Mouse (Mus musculus): ENCODE data around the gene 9530003J23Rik. TPM values are rescaled to one million over a fixed set of nuclear protein-coding genes. Genes with fewer than 3 reads are reported as not detected.
"Not testable (repeated sequence)": the region's sequence is repeated elsewhere in the genome, so short reads cannot be mapped to it uniquely, and the experiment has no call there.

The 9530003J23Rik gene
- total RNA-seq, 2 experiments from 2014 or later: not detected

DNA sequence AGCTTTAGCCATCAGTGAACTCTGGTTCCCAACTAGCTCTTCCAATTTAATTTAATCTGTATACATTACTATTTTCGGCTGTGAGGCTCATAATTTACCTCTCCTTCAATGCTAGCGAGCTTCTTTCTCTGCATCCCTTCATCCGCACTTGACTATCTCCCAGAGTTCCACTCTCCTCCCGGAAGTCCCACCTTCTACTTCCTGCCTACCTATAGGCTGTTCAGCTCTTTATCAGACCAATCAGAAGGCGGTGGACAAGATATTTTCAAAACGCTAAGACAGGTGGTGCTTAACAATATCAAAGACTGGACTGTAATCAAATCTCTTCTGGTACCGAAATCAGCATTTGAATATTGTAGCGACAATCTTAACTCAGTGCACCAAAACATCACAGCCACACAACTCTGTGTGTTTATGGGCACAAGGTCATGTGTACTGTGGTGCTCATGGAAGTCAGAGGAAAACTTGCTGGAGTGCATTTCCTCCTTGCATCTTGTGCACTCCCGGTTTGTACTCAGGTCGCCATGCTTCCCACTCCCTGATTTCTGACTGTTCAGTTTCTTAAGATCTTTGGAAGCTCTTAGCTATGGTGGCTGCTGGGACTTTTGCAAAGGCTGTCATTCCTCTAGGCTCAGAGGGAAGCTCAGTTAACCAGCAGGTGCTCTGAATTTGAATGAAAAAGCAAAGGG, 37.3 kb upstream of the 9530003J23Rik start:
- Histone ChIP-seq H3K27ac (no peak overlapping the region), H3K4me3 (no peak overlapping the region)
- intact Hi-C loops (cut with DNase I): no loop called here
- TF ChIP-seq CTCF (IDR thresholded peaks at IDR 0.05): no peak
- DNase-seq (ENCODE audit: extremely low spot score in 1 of 2, low spot score in 2 of 2): no peak

DNA sequence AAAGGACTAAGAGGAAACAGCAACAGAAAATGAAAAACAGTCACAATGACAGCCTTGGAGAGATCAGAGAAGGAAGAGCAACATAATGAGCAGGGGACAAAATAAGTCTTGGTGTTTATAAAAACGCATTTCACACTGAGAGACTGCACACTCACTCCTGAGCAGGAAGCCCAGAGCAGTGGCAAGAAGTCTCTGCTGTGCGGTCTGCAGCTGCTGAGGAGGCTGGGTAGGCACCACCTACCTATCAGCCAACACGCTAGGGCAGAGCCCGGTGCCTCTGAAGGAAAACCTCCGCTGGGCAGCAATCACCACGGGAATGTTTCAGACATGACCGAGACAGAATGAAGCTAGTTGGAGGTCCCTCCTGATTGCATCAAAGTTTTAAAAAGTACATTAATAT, 36.1 kb upstream of the 9530003J23Rik start:
- DNase-seq (ENCODE audit: extremely low spot score in 1 of 2, low spot score in 2 of 2); H3K4me3 ChIP-seq; H3K27ac ChIP-seq: not testable (repeated sequence)
- intact Hi-C loops (cut with DNase I): loop anchor here (5.0 kb wide), 1 partner anchor 163 kb away; no protein-coding TSS in a partner anchor

DNA sequence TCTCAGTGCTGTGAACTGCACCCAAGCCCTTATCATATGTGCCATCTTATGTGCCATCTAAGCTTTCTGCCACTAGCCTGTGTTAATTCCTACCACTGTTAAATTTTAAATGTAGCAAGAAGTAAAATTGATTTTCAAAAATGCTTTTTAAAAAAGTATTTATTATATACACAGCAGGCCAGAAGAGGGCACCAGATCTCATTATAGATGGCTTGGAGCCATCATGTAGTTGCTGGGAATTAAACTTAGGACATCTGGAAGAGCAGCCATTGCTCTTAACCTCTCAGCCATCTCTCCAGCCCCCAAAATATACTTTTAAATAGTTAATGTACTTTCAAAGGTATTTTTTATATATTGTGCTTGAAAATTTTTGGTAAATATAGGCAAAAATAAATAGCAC, 33.5 kb upstream of the 9530003J23Rik start:
- intact Hi-C loops (cut with DNase I): loop anchor here (5.0 kb wide), 1 partner anchor 165 kb away; no protein-coding TSS in a partner anchor
- no peak for DNase-seq (ENCODE audit: extremely low spot score in 1 of 2, low spot score in 2 of 2)
- no peak overlapping the region for H3K27ac ChIP-seq
- TF ChIP-seq CTCF (IDR thresholded peaks at IDR 0.05): peak; percentile 23
- H3K4me3 ChIP-seq: no peak overlapping the region

DNA sequence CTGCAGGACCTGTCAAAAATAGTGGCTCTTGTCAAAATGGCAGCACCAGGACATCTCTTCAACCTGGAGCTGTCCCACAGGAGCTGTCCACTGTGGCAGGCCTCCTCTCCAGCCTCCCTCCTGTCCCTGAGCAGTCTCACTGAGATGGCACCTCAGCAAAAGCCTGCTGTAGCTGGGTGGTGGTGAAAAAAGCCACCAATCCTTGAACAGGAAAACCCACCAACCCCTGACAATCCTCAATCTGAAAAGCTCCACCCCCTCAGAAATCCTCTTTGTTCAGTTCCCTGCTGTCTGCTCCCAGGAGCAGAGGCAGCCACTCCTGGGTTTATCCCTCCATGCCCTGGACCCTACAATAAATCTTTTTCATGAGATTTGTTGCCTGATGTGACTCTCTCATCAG, 21.4 kb upstream of the 9530003J23Rik start:
- intact Hi-C loops (cut with DNase I): no loop called here
- Histone ChIP-seq H3K27ac (no peak overlapping the region), H3K4me3 (no peak overlapping the region)
- TF ChIP-seq CTCF (IDR thresholded peaks at IDR 0.05): no peak
- no peak for DNase-seq (ENCODE audit: extremely low spot score in 1 of 2, low spot score in 2 of 2)

DNA sequence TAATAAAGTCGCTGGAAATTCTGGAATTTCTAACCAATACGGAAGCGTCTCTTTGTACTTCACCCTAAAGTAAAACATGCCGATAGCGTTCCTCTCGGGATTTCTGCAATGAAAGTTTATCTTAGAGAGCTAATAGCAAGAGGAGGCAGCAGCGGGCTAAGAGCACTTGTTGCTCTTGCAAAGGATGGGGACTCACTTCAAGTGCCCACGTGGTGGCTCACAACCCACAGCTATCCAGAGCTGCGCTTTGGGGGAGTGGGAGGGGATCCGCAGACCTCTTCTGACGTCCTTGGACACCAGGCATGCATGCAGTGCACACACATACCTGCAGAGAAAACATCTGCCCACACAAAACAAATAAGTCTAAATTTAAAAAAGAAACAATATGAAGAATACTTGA, 2.6 kb downstream of the 9530003J23Rik start:
- Histone ChIP-seq H3K27ac (no peak overlapping the region), H3K4me3 (no peak overlapping the region)
- intact Hi-C loops (cut with DNase I): no loop called here
- TF ChIP-seq CTCF (IDR thresholded peaks at IDR 0.05): no peak
- no peak for DNase-seq (ENCODE audit: extremely low spot score in 1 of 2, low spot score in 2 of 2)

DNA sequence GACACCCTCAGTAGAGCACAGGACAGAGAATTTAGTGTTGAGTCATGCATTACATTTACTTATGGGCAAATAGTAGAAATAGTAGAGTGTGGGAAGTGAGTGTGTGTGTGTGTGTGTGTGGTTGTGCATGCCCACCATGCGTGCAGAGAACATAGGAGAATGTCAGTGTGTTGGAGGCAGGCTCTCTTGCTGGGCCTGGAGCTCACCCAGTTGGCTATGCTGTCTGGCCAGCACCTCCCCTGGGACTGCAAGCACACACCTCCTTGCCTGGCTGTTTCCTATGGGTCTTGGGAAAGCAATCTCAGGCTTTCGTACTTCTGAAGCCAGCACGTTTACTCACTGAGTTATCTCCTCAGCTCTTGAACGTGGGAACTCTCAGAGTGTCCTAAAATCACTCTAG, 3.7 kb downstream of the 9530003J23Rik start:
- Histone ChIP-seq H3K4me3 (no peak overlapping the region), H3K27ac (no peak overlapping the region)
- DNase-seq (ENCODE audit: extremely low spot score in 1 of 2, low spot score in 2 of 2): no peak
- TF ChIP-seq CTCF (IDR thresholded peaks at IDR 0.05): no peak
- intact Hi-C loops (cut with DNase I): no loop called here

DNA sequence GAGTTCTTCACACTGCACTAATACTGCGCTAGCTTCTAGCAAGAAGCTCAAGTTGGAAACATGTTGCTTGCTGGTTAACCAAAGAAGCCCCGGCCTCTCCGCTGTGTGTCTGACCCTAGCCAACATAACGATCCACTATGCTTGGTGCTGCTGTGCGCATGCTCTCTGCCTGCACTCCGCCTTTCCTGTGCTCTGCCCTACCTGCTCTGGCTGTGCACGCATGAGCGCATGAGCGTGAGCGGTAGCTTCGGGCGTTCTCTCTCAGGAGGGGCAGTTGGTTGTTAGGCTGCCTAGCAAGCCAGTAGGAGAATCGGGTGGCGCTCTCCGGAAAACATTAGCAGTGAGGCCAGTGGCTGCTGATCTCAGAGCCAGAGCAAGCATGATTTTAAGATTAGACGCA, 8.7 kb downstream of the 9530003J23Rik start:
- TF ChIP-seq CTCF (IDR thresholded peaks at IDR 0.05): no peak
- intact Hi-C loops (cut with DNase I): loop anchor here (5.0 kb wide), 1 partner anchor 447 kb away; no protein-coding TSS in a partner anchor
- H3K4me3 ChIP-seq: no peak overlapping the region

DNA sequence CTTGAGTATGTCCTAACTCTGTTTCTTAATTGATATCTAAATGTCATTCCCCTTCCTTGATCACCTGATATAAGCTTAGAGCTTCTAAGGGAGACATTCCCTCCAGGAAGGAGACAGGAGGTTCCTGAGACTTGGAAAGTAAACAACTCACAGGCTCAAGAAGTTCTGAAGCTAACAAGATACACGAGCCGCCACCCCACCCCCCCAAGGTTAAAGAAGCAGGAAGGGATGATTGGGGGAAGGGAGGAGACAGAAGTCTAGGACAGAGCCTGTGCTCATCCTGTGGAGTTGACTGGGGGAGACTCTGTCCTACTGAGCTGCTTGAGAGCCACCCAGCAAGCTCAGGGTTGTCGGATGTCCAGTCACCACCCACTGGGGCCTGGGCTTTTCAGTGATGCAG, 12.5 kb downstream of the 9530003J23Rik start:
- no peak overlapping the region for H3K4me3 ChIP-seq
- intact Hi-C loops (cut with DNase I): loop anchor here (5.0 kb wide), 1 partner anchor 451 kb away; no protein-coding TSS in a partner anchor
- H3K27ac ChIP-seq: no peak overlapping the region
- DNase-seq (ENCODE audit: extremely low spot score in 1 of 2, low spot score in 2 of 2): no peak
- TF ChIP-seq CTCF (IDR thresholded peaks at IDR 0.05): no peak

More for the DNA sequence above, 8.7 kb downstream of the 9530003J23Rik start:
- no peak for DNase-seq (ENCODE audit: extremely low spot score in 1 of 2, low spot score in 2 of 2)
- no peak overlapping the region for H3K27ac ChIP-seq

DNA sequence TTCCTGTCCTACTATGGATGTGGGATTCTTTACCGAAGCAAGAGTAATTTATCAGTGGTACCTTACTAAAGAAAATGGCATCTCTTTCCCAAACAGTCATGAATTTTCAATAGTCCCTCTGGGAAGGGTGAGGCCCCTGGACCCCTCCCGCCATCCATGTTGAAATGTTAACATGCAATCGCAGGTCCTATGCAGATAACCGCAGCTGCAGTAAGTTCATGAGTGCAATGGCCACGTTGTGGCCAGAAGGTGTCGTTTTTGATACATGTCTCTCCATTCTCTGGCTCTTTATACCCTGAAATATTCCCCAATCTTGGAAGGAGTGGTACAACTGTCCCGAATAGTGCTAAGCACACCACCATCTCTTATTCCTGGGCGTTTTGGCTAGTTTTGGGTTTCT, 13.4 kb downstream of the 9530003J23Rik start:
- H3K27ac ChIP-seq: peak overlapping the region; percentile 100
- peak overlapping the region; percentile 81 for H3K4me3 ChIP-seq
- DNase-seq (ENCODE audit: extremely low spot score in 1 of 2, low spot score in 2 of 2): no peak
- peak; percentile 23 for TF ChIP-seq CTCF (IDR thresholded peaks at IDR 0.05)
- intact Hi-C loops (cut with DNase I): loop anchor here (2.0 to 5.0 kb wide), 3 partner anchors 152 to 452 kb away; no protein-coding TSS in a partner anchor

DNA sequence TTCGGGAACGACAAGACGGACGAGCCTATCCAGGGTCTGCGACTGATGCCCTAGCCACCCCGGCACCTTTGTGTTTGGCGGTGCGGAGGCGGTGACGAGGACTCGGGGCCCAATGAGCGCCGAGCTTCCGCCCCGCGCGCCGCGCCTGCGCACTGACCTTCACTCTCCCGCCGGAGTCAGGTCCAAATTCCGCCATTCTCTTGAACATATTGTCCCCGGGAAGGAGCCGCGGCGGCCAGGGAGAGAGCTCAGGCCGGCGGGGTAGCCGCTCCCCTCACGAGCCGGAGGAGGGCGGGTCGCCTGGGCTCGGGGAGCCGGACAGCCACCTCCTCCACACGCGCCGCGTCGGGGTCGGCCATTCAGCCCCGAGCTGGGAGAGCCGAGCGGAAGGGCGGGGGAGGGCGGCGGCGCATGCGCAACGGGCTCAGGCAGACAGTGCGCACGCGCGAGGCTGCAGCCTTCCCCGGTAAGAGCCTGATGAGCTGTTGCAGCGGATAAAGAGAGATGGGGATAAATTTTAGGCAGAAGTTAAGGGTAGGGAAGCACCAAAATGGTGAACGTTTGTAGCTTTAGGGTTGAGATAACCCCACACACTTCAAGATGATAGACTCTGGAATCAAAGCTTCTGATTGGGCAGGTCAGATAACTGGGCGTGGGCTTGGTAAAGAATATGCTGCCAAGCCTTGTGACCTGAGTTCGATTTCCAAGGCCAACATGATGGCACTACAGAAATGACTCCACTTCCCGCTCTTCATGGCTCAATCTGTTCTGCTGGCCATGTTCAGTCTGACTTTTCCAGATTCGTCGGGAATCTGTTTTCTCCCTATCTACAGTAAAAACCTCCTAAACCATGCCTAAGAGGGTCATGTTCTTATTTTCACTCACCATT, 14.2 kb downstream of the 9530003J23Rik start, which contains the start of gene Yeats4:
Yeats4 (minus strand) TSS at position 406 of the 889 bp plus-strand sequence.
- Histone ChIP-seq H3K27ac (peak within 1 kb of the TSS; percentile 100), H3K4me3 (peak within 1 kb of the TSS; percentile 81)
- peak; percentile 95 to 96 for DNase-seq (ENCODE audit: extremely low spot score in 1 of 2, low spot score in 2 of 2)
- TF ChIP-seq CTCF (IDR thresholded peaks at IDR 0.05): no peak
- intact Hi-C loops (cut with DNase I): loop anchor here (2.0 to 5.0 kb wide), 4 partner anchors 77 to 212 kb away; partner anchors contain the start of genes Cct2 and Frs2

DNA sequence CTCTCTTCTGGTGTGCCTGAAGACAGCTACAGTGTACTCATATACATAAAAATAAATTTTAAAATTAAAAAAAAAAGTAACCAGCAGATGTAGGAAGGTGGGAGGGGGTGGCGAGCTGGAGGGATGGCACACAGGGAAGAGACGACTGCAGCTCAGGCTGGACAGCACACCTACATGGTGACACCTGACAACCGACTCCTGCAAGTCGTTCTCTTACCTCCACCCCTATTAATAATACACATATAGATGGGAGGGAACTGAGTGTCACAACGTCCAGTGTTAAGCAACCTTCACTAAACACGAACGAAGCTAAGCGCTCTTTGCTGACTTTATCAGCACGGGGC, 14.8 kb downstream of the 9530003J23Rik start:
- TF ChIP-seq CTCF (IDR thresholded peaks at IDR 0.05): no peak; the same call in 1 of the 2 replicates
- no peak for DNase-seq (ENCODE audit: extremely low spot score in 1 of 2, low spot score in 2 of 2)
- Histone ChIP-seq H3K27ac (peak overlapping the region; percentile 100), H3K4me3 (peak overlapping the region; percentile 81)
- intact Hi-C loops (cut with DNase I): loop anchor here (2.0 to 5.0 kb wide), 4 partner anchors 76 to 213 kb away; partner anchors contain the start of genes Cct2 and Frs2

DNA sequence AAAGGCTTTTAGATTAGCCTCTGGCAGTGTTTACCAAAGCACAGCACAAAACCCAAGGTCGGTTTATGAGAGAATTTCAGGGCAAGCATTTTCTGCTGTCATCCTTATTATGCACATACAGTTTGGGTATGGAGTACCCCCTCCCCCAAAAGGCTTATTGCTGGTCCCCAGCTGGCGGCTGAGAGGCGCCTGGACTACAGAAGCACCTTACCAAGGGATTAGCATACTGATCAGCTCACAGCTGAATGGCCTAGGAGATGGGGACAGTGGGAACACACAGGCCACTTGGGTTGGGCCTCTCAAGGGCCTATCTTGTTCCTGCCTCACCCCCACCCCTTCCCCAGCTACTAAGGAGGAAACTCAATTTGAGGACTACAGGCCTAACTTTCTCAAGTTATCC, 15.7 kb downstream of the 9530003J23Rik start:
- no peak for DNase-seq (ENCODE audit: extremely low spot score in 1 of 2, low spot score in 2 of 2)
- no peak overlapping the region for H3K4me3 ChIP-seq
- no peak for TF ChIP-seq CTCF (IDR thresholded peaks at IDR 0.05)
- intact Hi-C loops (cut with DNase I): loop anchor here (5.0 kb wide), 2 partner anchors 76 to 161 kb away; partner anchors contain the start of genes Cct2 and Frs2
- H3K27ac ChIP-seq: no peak overlapping the region
